Mouse (Mus musculus) small intestine, adult 2 months (tissue): ENCODE data around the gene Itga2.

Experiments used
- CTCF ChIP-seq: fragments of 200-500 bp; IDR thresholded peaks from 2 replicates; pipeline ENCODE4 v1.5.1; 2012; ENCODE audit warnings: low read depth, mild to moderate bottlenecking, control low read depth, inconsistent platforms, low read length, moderate library complexity, mixed read lengths; ENCODE audit not compliant: insufficient replicate concordance, insufficient read length; ENCODE audit errors: extremely low read depth
- POLR2A ChIP-seq: fragments of 200-500 bp; IDR thresholded peaks from 2 replicates; pipeline ENCODE4 v1.6.1; 2012; ENCODE audit warnings: low read depth, mild to moderate bottlenecking, control low read depth, inconsistent platforms, low read length, moderate library complexity

GRCm38 (mm10) chr13:114853152-114853551, 78.7 kb downstream of the Itga2 start:
- TF ChIP-seq POLR2A, result no peak
- no peak for TF ChIP-seq CTCF
